Mouse (Mus musculus) myocyte (in vitro differentiated cells): ENCODE measurements around the gene Syndig1. TPM values are rescaled to one million over a fixed set of nuclear protein-coding genes. Genes with fewer than 3 reads are reported as not detected.

Source experiments
- H3K27me3 ChIP-seq: one replicate; pipeline ENCODE4 v1.6.1; 2011; ENCODE audit not compliant: control insufficient read depth, insufficient read depth, insufficient read length
- H3K36me3 ChIP-seq: one replicate; pipeline ENCODE4 v1.6.1; 2011; ENCODE audit not compliant: control insufficient read depth, insufficient read depth
- H3K4me2 ChIP-seq: one replicate; pipeline ENCODE4 v1.6.1; 2011; ENCODE audit warnings: low read depth, control low read depth
- H3K4me3 ChIP-seq: one replicate; pipeline ENCODE4 v1.5.1; 2011; ENCODE audit warnings: mild to moderate bottlenecking, control low read depth, moderate library complexity
- H3K79me2 ChIP-seq: one replicate; pipeline ENCODE4 v1.6.1; 2011; ENCODE audit not compliant: control insufficient read depth, insufficient read depth
- H3ac ChIP-seq: one replicate; pipeline ENCODE4 v1.6.1; 2011; ENCODE audit not compliant: control insufficient read depth, insufficient read length
- CEBPB ChIP-seq: IDR thresholded peaks from 2 replicates; pipeline ENCODE4 v1.6.1; 2011; ENCODE audit warnings: mild to moderate bottlenecking, moderate library complexity; ENCODE audit not compliant: poor library complexity, insufficient read depth, severe bottlenecking
- E2F4 ChIP-seq: IDR thresholded peaks from one replicate; pipeline ENCODE4 v1.6.1; 2011; ENCODE audit warnings: mild to moderate bottlenecking, control low read depth, moderate library complexity; ENCODE audit not compliant: insufficient read depth
- MAX ChIP-seq: IDR thresholded peaks from one replicate; pipeline ENCODE4 v1.6.1; 2011; ENCODE audit warnings: low read depth, mild to moderate bottlenecking, control low read depth
- MYOD1 ChIP-seq, 3 experiments: IDR thresholded peaks; one replicate each; pipeline ENCODE4 v1.6.1; 2011; ENCODE audit warnings: control low read depth in 2 of 3, low read depth in 2 of 3, mild to moderate bottlenecking in 2 of 3, moderate library complexity in 1 of 3; ENCODE audit not compliant: insufficient read length in 2 of 3, control insufficient read depth in 1 of 3
- MYOG ChIP-seq, 3 experiments: IDR thresholded peaks; one replicate each; pipeline ENCODE4 v1.6.1; 2011; ENCODE audit warnings: control low read depth in 2 of 3, low read depth in 2 of 3, mild to moderate bottlenecking in 2 of 3; ENCODE audit not compliant: insufficient read length in 2 of 3, control insufficient read depth in 1 of 3, insufficient read depth in 1 of 3
- POLR2A ChIP-seq: IDR thresholded peaks from one replicate; pipeline ENCODE4 v1.6.1; 2011; ENCODE audit warnings: low read depth, mild to moderate bottlenecking, control low read depth, moderate library complexity; ENCODE audit not compliant: insufficient read length
- POLR2AphosphoS2 ChIP-seq: IDR thresholded peaks from one replicate; pipeline ENCODE4 v1.6.1; 2011; ENCODE audit warnings: low read depth, control low read depth; ENCODE audit not compliant: insufficient read length
- REST ChIP-seq: IDR thresholded peaks from one replicate; pipeline ENCODE4 v1.6.1; 2011; ENCODE audit warnings: mild to moderate bottlenecking, control low read depth, moderate library complexity; ENCODE audit not compliant: insufficient read depth, insufficient read length
- SRF ChIP-seq: IDR thresholded peaks from one replicate; pipeline ENCODE4 v1.6.1; 2011; ENCODE audit warnings: low read depth; ENCODE audit not compliant: control insufficient read depth, insufficient read length
- TCF12 ChIP-seq: IDR thresholded peaks from one replicate; pipeline ENCODE4 v1.6.1; 2011; ENCODE audit warnings: mild to moderate bottlenecking, control low read depth; ENCODE audit not compliant: poor library complexity, insufficient read depth, severe bottlenecking
- TCF3 ChIP-seq: IDR thresholded peaks from one replicate; pipeline ENCODE4 v1.6.1; 2011; ENCODE audit warnings: low read depth, control low read depth; ENCODE audit not compliant: insufficient read length
- USF1 ChIP-seq: IDR thresholded peaks from one replicate; pipeline ENCODE4 v1.6.1; 2011; ENCODE audit warnings: low read depth, mild to moderate bottlenecking, control low read depth, moderate library complexity
- polyA plus RNA-seq: library from polyadenylated mRNA; unstranded; fragments of >200 nt; fragmentation: generic; extraction: Trizol; gene quantifications from one replicate; pipeline ENCODE4 v1.2.1, GENCODE M21; 2012; ENCODE audit warnings: missing spikeins

The Syndig1 gene
- polyA plus RNA-seq, 1 experiment: not detected

GRCm38 (mm10) chr2:149991506-149991905 lies 162.5 kb downstream of the Syndig1 start:
- Histone ChIP-seq H3K4me3 (no peak overlapping the region), H3ac (no peak overlapping the region), H3K79me2 (no peaks in the 10 kb centered on the region), H3K4me2 (no peak overlapping the region), H3K27me3 (no peaks in the 10 kb centered on the region), H3K36me3 (no peaks in the 10 kb centered on the region)
- TF ChIP-seq MYOD1 (IDR thresholded peaks at IDR 0.05; ENCODE audit: control insufficient read depth in 1 of 3, insufficient read length in 2 of 3, low read depth in 2 of 3) (no peak), USF1 (no peak), REST (no peak), MYOG (IDR thresholded peaks at IDR 0.05; ENCODE audit: control insufficient read depth in 1 of 3, insufficient read depth in 1 of 3, insufficient read length in 2 of 3, low read depth in 2 of 3) (no peak), POLR2AphosphoS2 (no peak), E2F4 (no peak), TCF3 (no peak), MAX (no peak), CEBPB (no peak), TCF12 (no peak), SRF (no peak), POLR2A (no peak)

- no peaks in the 10 kb centered on the region for H3K36me3 ChIP-seq
- H3K79me2 ChIP-seq: no peaks in the 10 kb centered on the region
- H3K27me3 ChIP-seq: no peaks in the 10 kb centered on the region
These were observed 163.9 kb downstream of the Syndig1 start for GRCm38 (mm10) chr2:149992921-149993320.

GRCm38 (mm10) chr2:149996382-149996964 lies 167.5 kb downstream of the Syndig1 start:
- Histone ChIP-seq H3K27me3 (no peaks in the 10 kb centered on the region), H3K79me2 (no peaks in the 10 kb centered on the region), H3ac (no peak overlapping the region), H3K4me2 (no peak overlapping the region), H3K36me3 (no peaks in the 10 kb centered on the region), H3K4me3 (no peak overlapping the region)
- TF ChIP-seq TCF3 (no peak), USF1 (no peak), TCF12 (no peak), MYOD1 (IDR thresholded peaks at IDR 0.05; ENCODE audit: control insufficient read depth in 1 of 3, insufficient read length in 2 of 3, low read depth in 2 of 3) (no peak), SRF (no peak), POLR2AphosphoS2 (no peak), MYOG (IDR thresholded peaks at IDR 0.05; ENCODE audit: control insufficient read depth in 1 of 3, insufficient read depth in 1 of 3, insufficient read length in 2 of 3, low read depth in 2 of 3) (no peak), MAX (no peak), REST (no peak), E2F4 (no peak), CEBPB (no peak), POLR2A (no peak)

More at GRCm38 (mm10) chr2:149992921-149993320, 163.9 kb downstream of the Syndig1 start:
- Histone ChIP-seq H3K4me2 (no peak overlapping the region), H3ac (no peak overlapping the region), H3K4me3 (no peak overlapping the region)
- no peak for TF ChIP-seq SRF
- no peak for TF ChIP-seq E2F4
- TF ChIP-seq CEBPB: no peak
- TF ChIP-seq MYOG (IDR thresholded peaks at IDR 0.05; ENCODE audit: control insufficient read depth in 1 of 3, insufficient read depth in 1 of 3, insufficient read length in 2 of 3, low read depth in 2 of 3): no peak
- no peak for TF ChIP-seq REST
- no peak for TF ChIP-seq POLR2A
- TF ChIP-seq MYOD1 (IDR thresholded peaks at IDR 0.05; ENCODE audit: control insufficient read depth in 1 of 3, insufficient read length in 2 of 3, low read depth in 2 of 3): no peak
- TF ChIP-seq TCF12: no peak
- no peak for TF ChIP-seq USF1
- no peak for TF ChIP-seq MAX
- TF ChIP-seq TCF3: no peak
- no peak for TF ChIP-seq POLR2AphosphoS2

GRCm38 (mm10) chr2:149997657-149998056 lies 168.6 kb downstream of the Syndig1 start:
- Histone ChIP-seq H3K4me2 (no peak overlapping the region), H3K36me3 (no peaks in the 10 kb centered on the region), H3ac (no peak overlapping the region), H3K4me3 (no peak overlapping the region), H3K27me3 (no peaks in the 10 kb centered on the region), H3K79me2 (no peaks in the 10 kb centered on the region)
- TF ChIP-seq TCF12 (no peak), MYOG (IDR thresholded peaks at IDR 0.05; ENCODE audit: control insufficient read depth in 1 of 3, insufficient read depth in 1 of 3, insufficient read length in 2 of 3, low read depth in 2 of 3) (no peak), MYOD1 (IDR thresholded peaks at IDR 0.05; ENCODE audit: control insufficient read depth in 1 of 3, insufficient read length in 2 of 3, low read depth in 2 of 3) (no peak), POLR2AphosphoS2 (no peak)
